Mouse (Mus musculus): ENCODE measurements around the gene Itpk1. TPM values are rescaled to one million over a fixed set of nuclear protein-coding genes. Genes with fewer than 3 reads are reported as not detected.
A peak's percentile ranks its signal among the peaks of the same experiment; 100 is the strongest.

Itpk1 gene
- total and polyA plus RNA-seq, 2 experiments from 2014 or later: 35.7 to 69.0 TPM

- no peak for TF ChIP-seq CTCF (IDR thresholded peaks at IDR 0.05; ENCODE audit: low read depth)
- no peak for DNase-seq (ENCODE audit: low spot score)
Observed at GRCm38 (mm10) chr12:102524216-102524615, 180.5 kb downstream of the Itpk1 start.

GRCm38 (mm10) chr12:102521777-102522319 lies 182.9 kb downstream of the Itpk1 start:
- Histone ChIP-seq H3K4me1 (ENCODE audit: insufficient read depth, low read length) (peaks cover 5% of the 10 kb centered on the region; the same call in 1 of the 2 replicates), H3K9me3 (ENCODE audit: low read length) (no peaks in the 10 kb centered on the region), H3K27me3 (ENCODE audit: insufficient read depth, low read length) (no peaks in the 10 kb centered on the region), H3K4me2 (ENCODE audit: low read depth, low read length) (no peak overlapping the region), H3K9ac (replicated peaks; ENCODE audit: low read length) (no peak overlapping the region), H3K27ac (peak overlapping the region; percentile 68), H3K4me3 (ENCODE audit: low read length) (no peak overlapping the region), H3K36me3 (ENCODE audit: insufficient read depth, low read length) (no peaks in the 10 kb centered on the region)
- DNase-seq (ENCODE audit: low spot score) (peak; percentile 75), ATAC-seq (peak; percentile 73)
- no peak for TF ChIP-seq CTCF (IDR thresholded peaks at IDR 0.05; ENCODE audit: low read depth)
- 21% methylated on average over 13 of the region's 13 CpGs for WGBS

More at GRCm38 (mm10) chr12:102524216-102524615, 180.5 kb downstream of the Itpk1 start:
- Histone ChIP-seq H3K27me3 (ENCODE audit: insufficient read depth, low read length) (no peaks in the 10 kb centered on the region), H3K27ac (no peak overlapping the region), H3K4me1 (ENCODE audit: insufficient read depth, low read length) (peaks cover 5% of the 10 kb centered on the region; the same call in 1 of the 2 replicates), H3K9ac (replicated peaks; ENCODE audit: low read length) (no peak overlapping the region), H3K9me3 (ENCODE audit: low read length) (no peaks in the 10 kb centered on the region), H3K4me2 (ENCODE audit: low read depth, low read length) (no peak overlapping the region), H3K4me3 (ENCODE audit: low read length) (no peak overlapping the region), H3K36me3 (ENCODE audit: insufficient read depth, low read length) (no peaks in the 10 kb centered on the region)
- ATAC-seq: no peak
- WGBS: 49% methylated on average over 3 of the region's 3 CpGs

GRCm38 (mm10) chr12:102519929-102520720 lies 184.6 kb downstream of the Itpk1 start:
- Histone ChIP-seq H3K27me3 (ENCODE audit: insufficient read depth, low read length) (no peaks in the 10 kb centered on the region), H3K9me3 (ENCODE audit: low read length) (no peaks in the 10 kb centered on the region), H3K9ac (replicated peaks; ENCODE audit: low read length) (no peak overlapping the region), H3K4me1 (ENCODE audit: insufficient read depth, low read length) (peaks cover 5% of the 10 kb centered on the region; the same call in 1 of the 2 replicates), H3K27ac (no peak overlapping the region), H3K4me2 (ENCODE audit: low read depth, low read length) (no peak overlapping the region), H3K36me3 (ENCODE audit: insufficient read depth, low read length) (no peaks in the 10 kb centered on the region), H3K4me3 (ENCODE audit: low read length) (no peak overlapping the region)
- WGBS: 86% methylated on average over 12 of the region's 12 CpGs
- DNase-seq (ENCODE audit: low spot score): no peak
- no peak for ATAC-seq
- TF ChIP-seq CTCF (IDR thresholded peaks at IDR 0.05; ENCODE audit: low read depth): no peak

MicroRNAs encoded within 50 kb of the gene (microRNA counts, 519-probe panel; counts per million panel counts)
- not detected for microRNA mmu-miR-1936

Small RNA genes within 50 kb of the gene (microRNA-seq; reads per million reads assigned to microRNA genes)
- gene Mir1936: 0 reads per million in 2 experiments

Other genes starting within 250 kb of the Itpk1 start
- 23.2 and 24.7 TPM in 2 replicates for gene Golga5, start 235.8 kb downstream of the Itpk1 start, total RNA-seq (2014; rRNA removed)
- 24.3 and 25.0 TPM in 2 replicates for gene Golga5, start 235.8 kb downstream of the Itpk1 start, polyA plus RNA-seq (2015; fragmentation: Nextera tagmentation; extraction: Ambion mirVana)
- gene Chga, start 150.0 kb downstream of the Itpk1 start, total RNA-seq (2014; rRNA removed): 160 and 171 TPM in 2 replicates
- gene Chga, start 150.0 kb downstream of the Itpk1 start, polyA plus RNA-seq (2015; fragmentation: Nextera tagmentation; extraction: Ambion mirVana): 254 and 255 TPM in 2 replicates
- 13.9 and 20.7 TPM in 2 replicates for gene Moap1, start 38.7 kb upstream of the Itpk1 start, total RNA-seq (2014; rRNA removed)
- 62.3 and 64.9 TPM in 2 replicates for gene Moap1, start 38.7 kb upstream of the Itpk1 start, polyA plus RNA-seq (2015; fragmentation: Nextera tagmentation; extraction: Ambion mirVana)
- 4.3 and 7.1 TPM in 2 replicates for gene Tmem251, start 38.8 kb upstream of the Itpk1 start, total RNA-seq (2014; rRNA removed)
- gene Tmem251, start 38.8 kb upstream of the Itpk1 start, polyA plus RNA-seq (2015; fragmentation: Nextera tagmentation; extraction: Ambion mirVana): 11.2 and 12.2 TPM in 2 replicates
- not detected in 2 replicates for gene Gm28051, start 52.8 kb upstream of the Itpk1 start, total RNA-seq (2014; rRNA removed)
- gene Gm28051, start 52.8 kb upstream of the Itpk1 start, polyA plus RNA-seq (2015; fragmentation: Nextera tagmentation; extraction: Ambion mirVana): not detected in 2 replicates
- gene Gon7, start 52.9 kb upstream of the Itpk1 start, total RNA-seq (2014; rRNA removed): 10.2 and 10.8 TPM in 2 replicates
- gene Gon7, start 52.9 kb upstream of the Itpk1 start, polyA plus RNA-seq (2015; fragmentation: Nextera tagmentation; extraction: Ambion mirVana): 31.4 and 33.9 TPM in 2 replicates
- 47.2 and 49.2 TPM in 2 replicates for gene Ubr7, start 53.0 kb upstream of the Itpk1 start, total RNA-seq (2014; rRNA removed)
- 26.2 and 28.1 TPM in 2 replicates for gene Ubr7, start 53.0 kb upstream of the Itpk1 start, polyA plus RNA-seq (2015; fragmentation: Nextera tagmentation; extraction: Ambion mirVana)
- 16.2 and 18.8 TPM in 2 replicates for gene Gm20604, start 53.7 kb upstream of the Itpk1 start, total RNA-seq (2014; rRNA removed)
- 46.2 and 48.1 TPM in 2 replicates for gene Gm20604, start 53.7 kb upstream of the Itpk1 start, polyA plus RNA-seq (2015; fragmentation: Nextera tagmentation; extraction: Ambion mirVana)
- 27.3 and 30.9 TPM in 2 replicates for gene Btbd7, start 173.5 kb upstream of the Itpk1 start, total RNA-seq (2014; rRNA removed)
- gene Btbd7, start 173.5 kb upstream of the Itpk1 start, polyA plus RNA-seq (2015; fragmentation: Nextera tagmentation; extraction: Ambion mirVana): 9.7 TPM in 2 replicates
- not detected in 2 replicates for gene Cox8c, start 194.4 kb upstream of the Itpk1 start, total RNA-seq (2014; rRNA removed)
- not detected in 2 replicates for gene Cox8c, start 194.4 kb upstream of the Itpk1 start, polyA plus RNA-seq (2015; fragmentation: Nextera tagmentation; extraction: Ambion mirVana)
- gene Unc79, start 243.9 kb upstream of the Itpk1 start, total RNA-seq (2014; rRNA removed): 37.7 and 40.7 TPM in 2 replicates
- gene Unc79, start 243.9 kb upstream of the Itpk1 start, polyA plus RNA-seq (2015; fragmentation: Nextera tagmentation; extraction: Ambion mirVana): 4.2 and 4.7 TPM in 2 replicates

Data from hindbrain, postnatal 0 days (tissue).